Mouse (Mus musculus) myocyte (in vitro differentiated cells): ENCODE results near the gene Olfr961.

Experiments used
- CEBPB ChIP-seq: IDR thresholded peaks from 2 replicates; pipeline ENCODE4 v1.6.1; 2011; ENCODE audit warnings: mild to moderate bottlenecking, moderate library complexity; ENCODE audit not compliant: poor library complexity, insufficient read depth, severe bottlenecking
- E2F4 ChIP-seq: IDR thresholded peaks from one replicate; pipeline ENCODE4 v1.6.1; 2011; ENCODE audit warnings: mild to moderate bottlenecking, control low read depth, moderate library complexity; ENCODE audit not compliant: insufficient read depth
- MAX ChIP-seq: IDR thresholded peaks from one replicate; pipeline ENCODE4 v1.6.1; 2011; ENCODE audit warnings: low read depth, mild to moderate bottlenecking, control low read depth
- MYOD1 ChIP-seq, 3 experiments: IDR thresholded peaks; one replicate each; pipeline ENCODE4 v1.6.1; 2011; ENCODE audit warnings: control low read depth in 2 of 3, low read depth in 2 of 3, mild to moderate bottlenecking in 2 of 3, moderate library complexity in 1 of 3; ENCODE audit not compliant: insufficient read length in 2 of 3, control insufficient read depth in 1 of 3
- POLR2A ChIP-seq: IDR thresholded peaks from one replicate; pipeline ENCODE4 v1.6.1; 2011; ENCODE audit warnings: low read depth, mild to moderate bottlenecking, control low read depth, moderate library complexity; ENCODE audit not compliant: insufficient read length
- POLR2AphosphoS2 ChIP-seq: IDR thresholded peaks from one replicate; pipeline ENCODE4 v1.6.1; 2011; ENCODE audit warnings: low read depth, control low read depth; ENCODE audit not compliant: insufficient read length
- REST ChIP-seq: IDR thresholded peaks from one replicate; pipeline ENCODE4 v1.6.1; 2011; ENCODE audit warnings: mild to moderate bottlenecking, control low read depth, moderate library complexity; ENCODE audit not compliant: insufficient read depth, insufficient read length
- TCF12 ChIP-seq: IDR thresholded peaks from one replicate; pipeline ENCODE4 v1.6.1; 2011; ENCODE audit warnings: mild to moderate bottlenecking, control low read depth; ENCODE audit not compliant: poor library complexity, insufficient read depth, severe bottlenecking
- TCF3 ChIP-seq: IDR thresholded peaks from one replicate; pipeline ENCODE4 v1.6.1; 2011; ENCODE audit warnings: low read depth, control low read depth; ENCODE audit not compliant: insufficient read length
- USF1 ChIP-seq: IDR thresholded peaks from one replicate; pipeline ENCODE4 v1.6.1; 2011; ENCODE audit warnings: low read depth, mild to moderate bottlenecking, control low read depth, moderate library complexity

DNA sequence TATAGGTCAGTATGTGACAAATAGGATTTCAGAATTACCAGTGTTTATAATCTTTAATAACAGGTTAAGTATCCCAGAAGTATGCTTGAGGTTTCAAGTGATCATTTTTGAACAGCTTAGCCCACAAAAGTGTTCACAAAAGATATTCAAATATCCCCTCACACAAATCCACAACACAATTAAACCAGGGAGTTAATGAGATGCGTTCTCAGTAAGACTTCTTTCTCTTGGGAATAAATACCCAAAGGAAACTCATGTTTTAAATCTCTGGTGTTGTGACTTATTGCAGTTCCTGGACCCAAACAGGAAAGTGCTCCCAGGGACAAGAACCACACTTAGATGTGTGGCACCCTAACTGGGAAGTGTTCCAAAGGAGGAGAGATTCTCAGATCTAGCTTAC is 23.8 kb upstream of the Olfr961 start, which contains the start of gene Olfr960:
- TF ChIP-seq POLR2A: no peak
- no peak for TF ChIP-seq MAX
- TF ChIP-seq USF1: no peak
- TF ChIP-seq E2F4: no peak
- no peak for TF ChIP-seq TCF12
- no peak for TF ChIP-seq MYOD1 (IDR thresholded peaks at IDR 0.05; ENCODE audit: control insufficient read depth in 1 of 3, insufficient read length in 2 of 3, low read depth in 2 of 3)
- no peak for TF ChIP-seq POLR2AphosphoS2
- no peak for TF ChIP-seq TCF3
- TF ChIP-seq REST: no peak
- no peak for TF ChIP-seq CEBPB
